Mouse (Mus musculus) activated CD4-positive, CD25-positive, alpha-beta regulatory T cell (primary cell): Measurements from ENCODE around the gene Trap1. TPM values are rescaled to one million over a fixed set of nuclear protein-coding genes. Genes with fewer than 3 reads are reported as not detected.

Experiments used
- polyA plus RNA-seq, 2 experiments: library from polyadenylated mRNA; unstranded; fragments of 100-300 nt; shearing (Covaris generic); gene quantifications; one replicate each; pipeline ENCODE4 v1.2.1; 2017

Trap1 gene
- 10 to 100 TPM; 55.3 to 62.9 TPM for polyA plus RNA-seq

DNA sequence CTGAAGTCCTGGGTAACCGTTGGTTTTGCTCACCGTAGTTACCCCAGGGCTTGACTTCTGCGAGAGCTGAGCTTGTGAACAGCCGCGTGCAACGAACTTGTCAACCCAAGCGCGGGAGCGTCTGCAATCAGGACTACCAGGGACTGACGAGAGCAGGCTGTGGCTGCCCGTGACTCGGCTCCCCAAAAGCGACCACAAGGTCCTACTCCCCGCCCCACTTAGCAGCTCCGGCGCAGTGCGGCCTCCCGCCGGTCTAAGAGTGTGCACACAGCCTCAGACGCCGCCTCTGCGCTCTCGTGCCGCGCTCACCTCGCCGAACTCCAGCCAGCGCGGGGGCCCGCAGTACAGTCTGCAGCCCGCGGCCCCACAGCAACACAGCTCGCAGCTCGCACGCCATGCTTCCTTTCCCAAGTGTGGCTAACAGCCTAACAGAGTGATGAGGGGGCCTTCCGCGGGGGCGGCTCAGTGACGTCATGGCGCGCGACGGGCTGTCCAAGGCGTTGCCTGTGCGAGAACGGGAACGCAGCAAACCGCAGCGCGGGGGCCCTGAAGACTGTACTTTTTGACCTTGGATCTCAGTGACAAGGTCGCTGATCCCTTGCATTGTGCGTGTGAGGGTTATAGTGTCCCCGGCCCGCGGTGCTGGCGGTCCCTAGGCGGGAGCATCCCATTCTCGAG, at the start of gene Trap1:
Trap1 (minus strand) TSS at position 444 of the 678 bp plus-strand sequence.

DNA sequence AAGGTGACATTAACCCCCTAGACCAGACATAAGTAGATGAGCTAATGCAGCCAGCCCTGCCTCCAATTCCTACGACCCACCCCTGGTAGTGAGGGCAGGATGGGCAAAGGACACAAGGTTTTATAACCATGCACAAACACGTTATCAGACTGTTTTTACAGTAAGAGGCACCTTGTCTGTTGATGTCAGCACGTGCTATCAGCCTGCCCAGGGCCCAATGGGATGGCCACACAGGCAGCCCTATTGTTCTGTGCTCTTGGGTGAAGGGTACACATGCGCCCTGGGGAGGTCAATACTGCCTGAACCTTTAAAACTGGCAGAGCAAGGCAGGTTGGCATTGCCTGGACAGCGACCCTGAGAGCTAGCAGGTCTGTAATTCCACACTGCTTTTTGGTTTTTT, 40.8 kb downstream of the Trap1 start, which contains the start of gene Dnase1:
Dnase1 (plus strand) TSS at position 136 of the 400 bp plus-strand sequence.

DNA sequence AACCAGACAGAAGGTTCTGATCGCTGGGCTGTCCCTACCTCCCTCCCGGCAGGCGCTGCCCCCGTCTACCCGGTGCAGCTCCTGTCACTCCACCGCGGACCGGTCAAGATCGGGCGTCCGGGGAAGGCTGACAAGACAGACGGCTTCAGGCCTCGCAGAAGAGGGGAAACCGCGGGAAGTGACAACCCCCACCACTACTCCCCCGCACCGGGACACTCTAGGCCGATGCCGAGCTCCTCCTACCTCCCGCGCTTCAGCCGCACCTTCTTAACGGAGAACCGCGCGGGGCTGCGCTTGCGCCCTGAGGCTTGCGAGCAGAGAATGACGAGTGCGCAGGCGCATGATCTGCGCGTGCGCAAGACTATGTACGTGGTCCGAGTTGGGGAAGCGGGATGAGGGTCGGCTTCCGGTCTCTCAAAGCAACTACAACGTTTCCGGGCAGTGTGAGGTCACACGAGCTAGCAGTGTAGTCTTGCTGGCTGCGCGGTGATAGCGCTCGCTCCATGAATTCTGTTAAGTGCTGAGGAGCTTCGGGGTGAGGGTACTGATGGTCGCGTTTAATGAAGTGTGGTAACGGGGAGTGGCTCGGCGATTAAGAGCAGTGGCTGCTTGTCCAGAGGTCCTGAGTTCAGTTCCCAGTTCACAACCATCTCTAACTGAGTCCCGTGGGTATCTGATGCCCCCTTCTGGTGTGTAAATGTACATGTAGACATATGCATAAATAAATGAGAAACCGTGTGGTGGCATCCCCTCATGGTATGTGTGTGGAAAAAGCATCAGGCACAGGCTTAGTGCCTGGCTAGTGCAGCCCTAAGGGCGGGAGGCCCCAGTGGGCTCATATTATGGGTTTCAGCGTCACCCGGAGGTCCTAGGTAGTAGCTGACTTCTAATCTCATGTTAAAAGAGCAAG, 73.9 kb downstream of the Trap1 start, which contains the start of gene Slx4:
Slx4 (minus strand) TSS at position 282 of the 910 bp plus-strand sequence.

Other genes with a start within 250 kb of the Trap1 start
- under 1 TPM in 1 of 2 experiments, not detected in 1; 0.34 TPM for gene Olfr15, start 246.9 kb downstream of the Trap1 start, polyA plus RNA-seq
- gene Zfp174, start 230.6 kb downstream of the Trap1 start, polyA plus RNA-seq = under 1 TPM; 0.26 to 0.76 TPM
- gene Naa60, start 205.5 kb downstream of the Trap1 start, polyA plus RNA-seq = 100 to 1,000 TPM; 119 to 143 TPM
- gene Zfp597, start 193.3 kb downstream of the Trap1 start, polyA plus RNA-seq = 10 to 100 TPM; 13.1 TPM
- under 1 TPM; 0.52 to 0.99 TPM for gene Gm20695, start 193.2 kb downstream of the Trap1 start, polyA plus RNA-seq
- gene 1700037C18Rik, start 169.1 kb downstream of the Trap1 start, polyA plus RNA-seq = 10 to 100 TPM in 1 of 2 experiments, 1 to 10 TPM in 1; 7.5 to 13.9 TPM
- gene Cluap1, start 169.0 kb downstream of the Trap1 start, polyA plus RNA-seq = 10 to 100 TPM; 28.7 to 35.2 TPM
- 10 to 100 TPM; 62.3 to 62.9 TPM for gene Nlrc3, start 101.2 kb downstream of the Trap1 start, polyA plus RNA-seq
- 10 to 100 TPM; 23.3 to 28.5 TPM for gene Slx4, start 74.1 kb downstream of the Trap1 start, polyA plus RNA-seq
- gene Dnase1, start 40.9 kb downstream of the Trap1 start, polyA plus RNA-seq = 1 to 10 TPM; 3.0 to 3.9 TPM
- gene Crebbp, start 136.2 kb upstream of the Trap1 start, polyA plus RNA-seq = 10 to 100 TPM; 25.5 to 31.7 TPM